Mouse (Mus musculus): Measurements from ENCODE around the gene Unc93b1.
"Not testable (repeated sequence)": the region's sequence is repeated elsewhere in the genome, so short reads cannot be mapped to it uniquely, and the experiment has no call there.

Gene Unc93b1

DNA sequence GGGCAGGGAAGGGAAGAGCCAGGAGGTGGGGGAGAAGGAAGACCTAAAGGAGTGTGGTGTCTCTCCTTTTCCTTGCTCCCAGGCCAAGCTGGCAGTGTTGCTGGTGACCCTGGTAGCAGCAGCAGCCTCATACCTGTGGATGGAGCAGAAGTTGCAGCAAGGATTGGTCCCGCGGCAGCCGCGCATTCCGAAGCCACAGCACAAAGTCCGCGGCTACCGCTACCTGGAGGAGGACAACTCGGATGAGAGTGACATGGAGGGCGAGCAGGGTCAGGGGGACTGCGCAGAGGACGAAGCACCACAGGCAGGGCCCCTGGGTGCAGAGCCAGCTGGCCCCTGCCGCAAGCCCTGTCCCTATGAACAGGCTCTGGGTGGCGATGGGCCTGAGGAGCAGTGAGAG lies 13.6 kb downstream of the Unc93b1 start:
- DNase-seq, result no peak

DNA sequence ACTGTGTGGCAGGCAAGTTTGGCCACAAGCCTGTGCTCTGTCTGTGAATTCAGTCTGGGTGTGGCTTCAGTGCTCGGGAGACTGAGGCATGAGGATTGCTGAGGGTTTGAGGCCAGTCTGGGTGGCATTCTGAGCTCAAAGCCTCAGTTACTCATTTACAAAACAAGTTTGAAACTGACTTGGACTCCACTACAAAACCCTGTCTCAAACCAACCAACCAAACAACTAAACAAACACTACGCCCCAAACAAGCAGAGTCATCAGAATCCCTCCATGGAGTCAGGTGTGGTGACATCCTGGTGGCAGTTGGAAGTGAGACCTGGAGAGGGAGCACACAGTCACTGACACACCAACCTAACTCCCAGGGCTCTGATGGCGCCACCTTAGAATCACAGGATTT lies 15.3 kb downstream of the Unc93b1 start:
- no peak for DNase-seq

DNA sequence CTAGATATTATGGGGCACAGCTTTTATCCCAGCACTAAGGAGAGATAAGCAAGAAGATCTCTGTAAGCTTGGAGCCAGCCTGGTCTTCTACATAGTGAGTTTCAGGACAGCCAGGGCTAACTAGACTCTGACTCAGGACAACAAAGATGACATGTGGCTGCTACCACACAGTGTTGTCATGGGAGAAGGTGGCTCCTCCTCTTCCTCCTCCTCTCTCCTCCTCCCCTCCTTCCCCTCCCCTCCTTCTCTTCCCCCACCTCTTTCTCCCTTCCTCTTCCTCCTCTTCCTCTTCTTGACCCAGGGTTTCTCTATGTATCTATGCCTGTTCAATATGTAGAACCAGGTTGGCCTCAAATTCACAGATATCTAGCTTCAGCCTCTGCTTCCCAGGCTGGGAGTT lies 16.5 kb downstream of the Unc93b1 start:
- DNase-seq, result no peak

- no peak for DNase-seq
These were observed 17.1 kb downstream of the Unc93b1 start for GRCm38 (mm10) chr19:3952099-3952498.

DNA sequence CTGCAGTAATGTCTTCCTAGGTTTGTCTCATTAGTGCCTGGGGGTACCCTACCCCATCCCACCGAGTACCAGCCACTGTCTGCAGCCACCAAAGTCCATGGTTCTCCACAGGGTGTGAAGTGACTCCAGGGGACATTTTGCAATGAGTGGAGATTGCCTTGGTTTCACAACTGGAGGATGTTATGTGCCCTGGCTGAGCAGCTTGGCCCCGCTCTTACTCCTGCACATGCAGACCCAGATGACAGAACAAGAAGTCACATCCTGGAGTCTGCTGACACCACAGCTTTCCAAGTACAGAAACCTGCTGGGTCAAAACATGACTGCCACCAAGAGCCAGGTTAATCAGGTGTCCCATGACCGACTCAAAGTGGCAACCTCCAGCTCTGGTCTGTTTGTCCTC lies 20.0 kb downstream of the Unc93b1 start:
- DNase-seq, result peak in 1 of 2 experiments; percentile 16

DNA sequence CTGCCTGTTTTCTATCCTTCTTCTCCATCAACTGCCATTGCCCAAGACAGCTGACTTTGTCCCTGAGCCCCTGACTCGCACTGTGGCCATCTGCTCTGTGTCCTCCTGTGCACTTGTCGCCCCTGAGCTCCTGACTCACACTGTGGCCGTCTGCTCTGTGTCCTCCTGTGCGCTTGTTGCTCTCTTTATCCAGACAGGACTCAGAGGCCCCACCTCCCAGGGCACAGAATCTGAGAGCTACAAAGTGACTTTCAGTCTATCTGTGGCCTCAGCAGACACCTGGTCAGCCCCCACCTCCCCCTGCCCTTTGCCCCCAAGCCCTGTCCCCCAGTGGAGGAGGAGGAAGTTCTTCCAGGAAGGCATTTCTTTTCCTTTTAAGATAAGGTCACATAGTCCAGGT lies 20.8 kb downstream of the Unc93b1 start:
- peak; percentile 50 to 66 for DNase-seq

- not testable (repeated sequence) for DNase-seq
These were observed 22.5 kb downstream of the Unc93b1 start for GRCm38 (mm10) chr19:3957296-3958036.

GRCm38 (mm10) chr19:3958470-3958869 lies 23.5 kb downstream of the Unc93b1 start, which contains the start of gene Aldh3b3:
Aldh3b3 (plus strand) TSS chr19:3958645.
- peak; percentile 79 to 82 for DNase-seq

DNA sequence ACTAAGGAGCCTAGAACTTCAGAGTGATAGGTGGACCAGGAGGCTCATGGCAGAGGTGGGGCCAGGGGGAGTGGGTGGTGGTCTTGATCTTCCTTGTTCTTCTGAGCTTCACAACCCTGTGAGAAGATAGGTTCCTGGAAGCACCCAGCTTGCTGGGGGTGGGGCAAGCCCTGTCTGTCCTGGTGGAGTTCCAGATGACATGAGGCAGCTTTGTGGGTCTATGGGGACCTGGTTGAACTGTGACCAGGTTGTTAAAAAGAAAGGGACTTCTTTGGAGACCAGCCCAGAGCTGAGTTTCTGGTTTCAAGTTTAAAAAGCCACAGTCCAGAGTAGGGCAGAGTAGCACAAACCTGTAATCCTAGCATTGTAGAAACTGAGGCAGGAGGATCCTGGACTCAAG lies 24.0 kb downstream of the Unc93b1 start:
- no peak for DNase-seq

GRCm38 (mm10) chr19:3960211-3960610 lies 25.2 kb downstream of the Unc93b1 start:
- no peak for DNase-seq

GRCm38 (mm10) chr19:3961805-3962204 lies 26.8 kb downstream of the Unc93b1 start:
- DNase-seq, result not testable (repeated sequence)

DNA sequence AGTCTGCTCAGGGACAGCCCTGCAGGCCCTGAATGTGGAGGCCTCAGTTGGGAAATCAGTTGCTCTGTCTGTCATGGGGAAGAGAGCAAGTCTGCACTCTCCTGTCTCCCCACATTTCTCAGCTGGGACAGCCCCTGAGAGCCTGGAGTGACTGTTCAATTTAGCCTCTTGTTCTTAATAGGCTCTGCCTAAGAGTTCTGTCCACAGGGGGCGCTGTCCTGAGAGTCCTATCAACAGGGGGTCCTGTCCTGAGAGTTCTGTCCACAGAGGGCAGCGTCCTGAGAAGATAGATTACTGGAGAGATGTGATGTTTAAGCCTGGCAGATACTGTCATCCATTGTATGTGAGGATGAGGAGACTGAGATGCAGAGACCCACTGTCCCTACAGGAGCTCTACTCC lies 27.5 kb downstream of the Unc93b1 start:
- DNase-seq, result peak in 1 of 2 experiments; percentile 50

DNA sequence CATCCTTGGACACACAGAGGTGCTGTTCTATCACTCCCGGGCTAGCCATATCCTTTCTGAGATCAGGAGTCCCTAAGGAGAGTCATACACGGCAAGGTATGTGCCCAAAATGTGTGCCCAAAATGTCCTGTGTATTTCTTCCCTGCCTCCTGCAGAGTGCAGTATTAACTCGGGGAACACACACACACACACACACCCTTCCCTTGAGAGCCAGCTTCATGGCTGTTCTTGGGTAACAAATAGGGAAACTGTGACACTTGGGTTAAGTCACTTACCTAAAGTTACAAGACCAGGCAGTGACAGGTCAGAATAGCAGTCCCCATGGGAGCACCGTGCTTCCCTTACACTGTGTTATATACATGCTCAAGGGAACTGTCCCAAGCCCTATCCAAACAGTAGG lies 29.0 kb downstream of the Unc93b1 start:
- DNase-seq, result no peak

DNA sequence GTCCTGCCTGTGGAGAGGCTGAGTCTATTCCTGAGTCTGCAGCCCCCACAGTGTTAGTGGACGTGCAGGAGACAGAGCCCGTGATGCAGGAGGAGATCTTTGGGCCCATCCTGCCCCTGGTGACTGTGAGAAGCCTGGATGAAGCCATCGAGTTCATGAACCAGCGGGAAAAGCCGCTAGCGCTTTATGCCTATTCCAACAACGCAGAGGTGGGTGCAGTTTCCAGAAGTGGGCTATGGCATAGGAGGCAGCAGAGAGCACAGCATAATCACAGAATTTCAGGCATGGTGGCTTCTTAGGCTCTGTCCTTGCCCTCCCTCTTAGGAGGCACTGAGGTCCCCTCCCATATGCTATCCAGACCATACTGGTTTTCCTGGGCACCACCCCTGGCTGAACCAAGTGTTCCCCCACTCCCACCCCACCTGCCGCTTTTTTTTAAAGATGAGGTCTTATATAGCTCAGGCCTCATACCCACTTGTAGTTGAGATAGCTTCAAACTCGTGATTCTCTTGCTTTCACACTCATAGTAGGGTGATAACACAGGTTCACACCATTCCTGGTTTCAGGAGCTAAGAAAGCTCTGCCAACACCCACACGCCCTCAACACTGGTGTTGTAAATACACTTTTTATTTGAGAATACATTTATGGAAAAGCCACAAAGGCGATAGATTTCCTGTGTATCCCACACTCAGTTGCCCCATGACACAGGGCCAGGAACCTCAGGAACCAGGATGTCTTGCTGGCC lies 31.5 kb downstream of the Unc93b1 start:
- DNase-seq, result peak in 1 of 2 experiments; percentile 30

GRCm38 (mm10) chr19:3967258-3967657 lies 32.3 kb downstream of the Unc93b1 start:
- no peak for DNase-seq

GRCm38 (mm10) chr19:3972229-3972628 lies 37.2 kb downstream of the Unc93b1 start, which contains the start of gene Aldh3b2:
Aldh3b2 (plus strand) TSS chr19:3972328.
- no peak for DNase-seq

DNA sequence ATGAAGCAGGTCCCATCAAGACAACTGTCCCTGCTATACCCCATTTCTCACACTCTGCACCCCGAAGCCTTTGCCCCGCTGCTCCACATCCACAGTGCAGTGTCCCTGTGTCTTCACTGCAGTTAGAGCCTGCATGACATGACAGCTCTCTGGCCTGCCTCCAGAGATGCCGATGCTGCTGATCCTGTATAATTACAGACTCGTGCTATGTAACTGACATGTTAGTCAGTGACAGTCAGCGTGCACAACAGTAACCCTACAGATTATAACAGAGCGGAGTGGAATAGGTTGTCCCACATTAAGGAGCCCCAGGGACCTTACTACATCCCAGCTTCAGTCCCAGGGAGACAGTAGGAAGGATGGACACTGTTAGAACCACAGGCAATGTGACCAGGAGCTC lies 39.6 kb downstream of the Unc93b1 start:
- not testable (repeated sequence) for DNase-seq

DNA sequence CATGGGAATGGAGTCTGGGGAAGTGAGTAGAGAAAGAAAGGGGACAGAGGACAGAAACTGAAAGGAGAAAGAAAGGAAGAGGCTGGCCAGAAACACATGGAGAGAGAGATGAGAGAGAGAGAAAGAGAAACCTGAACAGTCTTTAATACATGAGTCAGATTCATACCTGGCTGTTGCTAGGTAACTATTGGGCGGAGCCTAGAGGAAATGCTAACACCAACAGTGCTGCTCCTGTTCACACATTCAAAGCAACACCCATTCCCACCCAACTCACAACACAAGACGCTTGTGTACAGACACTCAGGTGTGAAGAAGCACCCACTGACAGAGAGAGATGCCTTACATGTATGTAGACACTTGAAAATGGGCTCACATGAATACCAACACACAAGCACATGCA lies 40.9 kb downstream of the Unc93b1 start:
- no peak for DNase-seq

DNA sequence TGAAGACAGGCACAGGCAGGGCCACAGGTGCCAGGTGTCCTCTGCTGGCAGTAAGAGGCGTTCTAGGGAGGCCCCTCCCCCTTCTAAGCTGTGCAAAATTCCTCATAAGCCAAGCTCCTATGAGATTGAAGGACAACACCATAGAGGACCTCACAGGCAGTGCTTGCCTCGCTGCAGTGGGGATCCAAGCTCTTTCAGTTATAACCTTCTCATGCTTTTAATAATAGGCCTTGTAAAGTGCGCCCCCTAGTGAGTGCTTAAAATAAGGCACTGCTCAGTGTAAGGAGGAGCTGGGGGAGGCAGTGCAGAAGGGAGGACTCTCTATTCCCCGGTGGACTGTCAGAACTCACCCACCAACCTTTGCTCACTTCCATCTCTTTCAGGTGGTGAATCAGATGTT lies 45.3 kb downstream of the Unc93b1 start:
- peak; percentile 89 to 92 for DNase-seq

GRCm38 (mm10) chr19:3980917-3981316 lies 45.9 kb downstream of the Unc93b1 start:
- no peak for DNase-seq

- DNase-seq, result peak in 1 of 2 experiments; percentile 37
These were observed 48.7 kb downstream of the Unc93b1 start for GRCm38 (mm10) chr19:3983527-3984200.

DNA sequence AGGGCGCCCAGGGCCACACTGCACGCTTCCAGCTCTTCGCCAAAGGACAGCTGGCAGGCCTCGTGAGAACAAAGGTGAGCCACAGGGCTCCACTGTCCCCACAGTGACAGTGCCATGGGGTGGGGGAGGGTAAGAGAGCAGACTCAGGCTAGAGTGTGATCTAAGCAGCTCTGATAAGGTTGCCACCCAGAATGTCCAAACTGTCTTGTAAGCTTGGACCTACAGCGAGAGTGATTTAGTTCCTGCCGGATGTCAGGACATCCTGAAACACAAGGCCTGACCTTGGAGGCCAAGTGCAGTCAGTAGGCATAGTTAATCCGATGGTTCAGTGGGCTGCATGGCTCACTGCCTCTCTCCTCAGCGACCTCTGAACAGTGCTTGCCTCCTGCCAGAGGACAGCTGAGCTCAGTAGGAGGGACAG lies 50.3 kb downstream of the Unc93b1 start:
- peak; percentile 31 to 42 for DNase-seq

DNA sequence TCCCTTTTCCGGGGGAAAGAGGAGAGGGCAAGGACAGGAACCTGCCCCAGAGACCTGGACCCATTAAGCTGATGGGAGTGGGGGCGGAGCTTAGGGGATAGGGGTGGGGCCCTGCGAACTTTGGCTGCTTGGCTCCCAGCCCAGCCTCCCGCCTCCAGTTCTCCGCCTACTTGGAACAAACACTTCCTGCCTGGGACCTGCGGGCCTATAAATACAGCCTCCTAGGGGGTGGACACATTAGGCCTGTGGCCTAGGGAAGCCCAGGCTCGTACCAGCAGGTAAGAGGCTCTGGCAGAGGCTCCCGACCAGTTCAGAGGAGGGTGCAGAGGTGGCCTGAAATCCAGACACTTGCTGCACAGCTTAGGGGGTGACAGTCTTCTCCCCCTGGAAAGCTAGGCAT lies 51.3 kb downstream of the Unc93b1 start, which contains the start of gene Acy3:
Gene Acy3, plus strand, starts transcription at position 237 of the 400 bp plus-strand sequence.
- peak; percentile 44 to 52 for DNase-seq
